Mouse (Mus musculus): Measurements from ENCODE around the gene Irgm2.

Irgm2 gene

GRCm38 (mm10) chr11:58262336-58262735 is 62.9 kb downstream of the Irgm2 start:
- DNase-seq, result no peak

- DNase-seq, result no peak
Observed at GRCm38 (mm10) chr11:58263516-58263915, 64.1 kb downstream of the Irgm2 start.

- no peak for DNase-seq
Observed at GRCm38 (mm10) chr11:58264546-58264945, 65.1 kb downstream of the Irgm2 start.

- no peak for DNase-seq
Observed at GRCm38 (mm10) chr11:58268285-58268684, 68.9 kb downstream of the Irgm2 start.

Data from cerebellum, adult 8-10 months (tissue).